Mouse (Mus musculus): Measurements from ENCODE around the gene Akap7. TPM values are rescaled to one million over a fixed set of nuclear protein-coding genes. Genes with fewer than 3 reads are reported as not detected.
"Not testable (repeated sequence)": the region's sequence is repeated elsewhere in the genome, so short reads cannot be mapped to it uniquely, and the experiment has no call there.

Gene Akap7
- total and polyA plus RNA-seq, 2 experiments from 2014 or later: 32.4 to 47.6 TPM

DNA sequence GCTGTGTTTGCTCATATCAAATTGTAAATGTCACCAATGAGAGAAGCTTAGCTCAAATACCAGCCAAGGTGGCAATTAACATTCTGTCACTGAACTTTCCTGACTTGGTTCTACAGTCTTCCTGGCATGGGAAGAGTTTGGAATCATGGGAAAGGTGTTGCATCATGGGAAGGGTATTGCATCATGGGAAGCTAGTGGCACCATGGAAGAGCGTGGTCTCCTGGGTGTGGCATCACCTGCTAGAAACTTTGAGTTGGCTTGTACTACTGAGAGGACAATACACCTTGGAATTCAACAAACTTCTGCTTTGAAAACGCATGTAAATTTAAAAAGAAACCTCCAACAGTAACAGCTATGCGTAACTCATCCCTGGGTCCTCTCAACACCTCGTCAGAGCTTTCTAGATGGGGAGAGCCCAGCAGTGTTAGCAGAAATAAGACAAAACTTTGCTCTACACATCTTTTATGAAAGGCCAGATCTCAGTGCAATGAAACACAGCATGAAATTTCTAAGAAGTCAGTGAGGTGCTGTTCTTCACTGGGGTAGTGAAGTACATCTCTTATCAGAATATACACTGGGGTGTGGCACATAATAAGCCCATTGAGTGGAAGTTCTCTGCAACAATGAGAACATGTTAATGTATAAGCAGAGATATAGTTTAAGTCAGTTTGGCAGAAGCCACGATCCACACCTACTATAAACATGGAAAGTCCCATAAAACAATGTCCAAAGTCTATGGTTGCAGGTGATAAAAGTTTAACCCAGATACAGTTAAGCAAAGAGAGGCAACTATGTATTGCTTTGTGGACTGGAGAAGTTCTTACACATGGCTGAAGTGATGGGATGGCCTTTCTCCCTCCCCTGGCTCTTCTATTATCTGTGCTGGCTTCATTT lies 115.2 kb downstream of the Akap7 start:
- no peaks in the 10 kb centered on the region for H3K4me1 ChIP-seq (ENCODE audit: control insufficient read depth, insufficient read depth)
- 78% methylated on average over 5 of the region's 5 CpGs for WGBS

DNA sequence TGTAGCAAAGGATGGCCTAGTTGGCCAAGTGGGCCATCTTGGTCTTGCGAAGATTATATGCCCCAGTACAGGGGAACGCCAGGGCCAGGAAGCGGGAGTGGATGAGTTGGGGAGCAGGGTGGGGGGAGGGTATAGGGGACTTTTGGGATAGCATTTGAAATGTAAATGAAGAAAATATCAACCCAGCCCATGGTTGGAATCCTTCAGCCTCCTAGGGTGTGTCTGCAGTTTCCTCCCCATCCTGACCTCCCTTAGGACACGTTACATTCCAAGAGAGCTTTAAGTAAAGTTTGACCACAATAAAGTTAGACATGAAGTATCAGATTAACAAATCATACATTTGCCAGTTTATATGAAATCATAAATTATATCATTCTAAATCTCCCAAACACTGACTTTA lies 116.5 kb downstream of the Akap7 start:
- DNase-seq (ENCODE audit: low spot score): no peak
- H3K27me3 ChIP-seq (ENCODE audit: control insufficient read depth, insufficient read depth, low read length): no peaks in the 10 kb centered on the region
- no peaks in the 10 kb centered on the region for H3K36me3 ChIP-seq (replicated peaks; ENCODE audit: control insufficient read depth, insufficient read depth, low read length)
- H3K27ac ChIP-seq (ENCODE audit: low read depth): no peak overlapping the region
- H3K4me3 ChIP-seq (ENCODE audit: low read depth, low read length): no peak overlapping the region
- H3K4me2 ChIP-seq (ENCODE audit: low read depth, low read length): no peak overlapping the region
- no peak overlapping the region for H3K9ac ChIP-seq (replicated peaks; ENCODE audit: low read depth, low read length)
- ATAC-seq (ENCODE audit: insufficient read depth, low read depth): no peak
- TF ChIP-seq CTCF (IDR thresholded peaks at IDR 0.05; ENCODE audit: low read depth) (no peak), EP300 (IDR thresholded peaks at IDR 0.05; ENCODE audit: low read depth) (no peak)
- H3K9me3 ChIP-seq (replicated peaks; ENCODE audit: control insufficient read depth, low read length): no peaks in the 10 kb centered on the region
- 93% methylated on average over 4 of the region's 4 CpGs for WGBS
- no peaks in the 10 kb centered on the region for H3K4me1 ChIP-seq (ENCODE audit: control insufficient read depth, insufficient read depth)

More for the DNA sequence above, 115.2 kb downstream of the Akap7 start:
- no peaks in the 10 kb centered on the region for H3K9me3 ChIP-seq (replicated peaks; ENCODE audit: control insufficient read depth, low read length)
- H3K27ac ChIP-seq (ENCODE audit: low read depth): no peak overlapping the region
- TF ChIP-seq CTCF (IDR thresholded peaks at IDR 0.05; ENCODE audit: low read depth): no peak
- no peak for TF ChIP-seq EP300 (IDR thresholded peaks at IDR 0.05; ENCODE audit: low read depth)
- no peak overlapping the region for H3K4me3 ChIP-seq (ENCODE audit: low read depth, low read length)
- H3K27me3 ChIP-seq (ENCODE audit: control insufficient read depth, insufficient read depth, low read length): no peaks in the 10 kb centered on the region
- ATAC-seq (ENCODE audit: insufficient read depth, low read depth) (no peak), DNase-seq (ENCODE audit: low spot score) (no peak)
- H3K4me2 ChIP-seq (ENCODE audit: low read depth, low read length): no peak overlapping the region
- no peak overlapping the region for H3K9ac ChIP-seq (replicated peaks; ENCODE audit: low read depth, low read length)
- H3K36me3 ChIP-seq (replicated peaks; ENCODE audit: control insufficient read depth, insufficient read depth, low read length): no peaks in the 10 kb centered on the region

DNA sequence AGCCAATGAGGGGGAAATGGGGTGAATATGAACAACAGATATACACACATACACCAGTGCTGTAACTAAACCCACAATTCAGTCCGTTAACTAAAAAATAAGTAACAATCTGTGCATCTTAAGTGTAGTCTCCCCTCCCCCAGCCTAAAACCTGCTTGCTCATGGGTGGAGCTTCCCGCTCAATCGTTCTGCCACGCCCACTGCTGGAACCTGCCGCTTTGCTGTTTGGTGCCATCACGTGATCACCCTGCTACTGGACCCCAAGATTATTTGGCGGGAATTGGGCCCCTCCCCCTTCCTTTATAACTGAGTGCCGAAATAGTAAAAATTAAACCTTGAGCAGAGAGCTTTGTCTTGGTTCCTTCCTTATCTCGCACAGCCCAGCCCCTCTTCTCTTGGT lies 121.4 kb downstream of the Akap7 start:
- not testable (repeated sequence) for H3K36me3 ChIP-seq (replicated peaks; ENCODE audit: control insufficient read depth, insufficient read depth, low read length); H3K4me3 ChIP-seq (ENCODE audit: low read depth, low read length); ATAC-seq (ENCODE audit: insufficient read depth, low read depth); H3K27me3 ChIP-seq (ENCODE audit: control insufficient read depth, insufficient read depth, low read length); H3K4me2 ChIP-seq (ENCODE audit: low read depth, low read length); H3K4me1 ChIP-seq (ENCODE audit: control insufficient read depth, insufficient read depth); H3K27ac ChIP-seq (ENCODE audit: low read depth); H3K9ac ChIP-seq (replicated peaks; ENCODE audit: low read depth, low read length); H3K9me3 ChIP-seq (replicated peaks; ENCODE audit: control insufficient read depth, low read length); DNase-seq (ENCODE audit: low spot score)
- WGBS: 50% methylated on average over 9 of the region's 9 CpGs

DNA sequence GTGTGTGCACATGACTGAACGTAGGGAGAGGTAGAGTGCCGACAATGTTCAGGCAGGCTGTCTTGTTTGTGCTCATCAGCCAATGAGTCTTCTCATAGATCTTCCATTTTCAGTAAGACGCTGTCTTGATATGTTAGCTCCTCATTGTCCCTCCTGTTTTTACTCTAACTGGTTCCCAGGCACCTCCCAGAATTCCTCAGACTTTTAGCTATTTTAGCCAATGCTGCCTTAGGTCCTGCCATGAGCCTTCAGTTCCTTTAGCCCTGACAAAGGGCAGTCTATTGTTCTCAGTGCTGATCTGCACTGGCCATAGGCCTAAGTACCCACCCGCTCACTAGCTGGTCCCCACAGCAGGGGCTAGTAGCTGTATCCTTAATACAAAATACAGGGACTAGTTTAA lies 122.0 kb downstream of the Akap7 start:
- TF ChIP-seq EP300 (IDR thresholded peaks at IDR 0.05; ENCODE audit: low read depth) (no peak), CTCF (IDR thresholded peaks at IDR 0.05; ENCODE audit: low read depth) (no peak)
- no peak overlapping the region for H3K4me2 ChIP-seq (ENCODE audit: low read depth, low read length)
- H3K9ac ChIP-seq (replicated peaks; ENCODE audit: low read depth, low read length): no peak overlapping the region
- no peaks in the 10 kb centered on the region for H3K36me3 ChIP-seq (replicated peaks; ENCODE audit: control insufficient read depth, insufficient read depth, low read length)
- no peak overlapping the region for H3K27ac ChIP-seq (ENCODE audit: low read depth)
- no peaks in the 10 kb centered on the region for H3K9me3 ChIP-seq (replicated peaks; ENCODE audit: control insufficient read depth, low read length)
- H3K27me3 ChIP-seq (ENCODE audit: control insufficient read depth, insufficient read depth, low read length): no peaks in the 10 kb centered on the region
- ATAC-seq (ENCODE audit: insufficient read depth, low read depth): no peak
- H3K4me3 ChIP-seq (ENCODE audit: low read depth, low read length): no peak overlapping the region
- no peaks in the 10 kb centered on the region for H3K4me1 ChIP-seq (ENCODE audit: control insufficient read depth, insufficient read depth)
- 94% methylated on average over 4 of the region's 4 CpGs for WGBS
- no peak for DNase-seq (ENCODE audit: low spot score)

DNA sequence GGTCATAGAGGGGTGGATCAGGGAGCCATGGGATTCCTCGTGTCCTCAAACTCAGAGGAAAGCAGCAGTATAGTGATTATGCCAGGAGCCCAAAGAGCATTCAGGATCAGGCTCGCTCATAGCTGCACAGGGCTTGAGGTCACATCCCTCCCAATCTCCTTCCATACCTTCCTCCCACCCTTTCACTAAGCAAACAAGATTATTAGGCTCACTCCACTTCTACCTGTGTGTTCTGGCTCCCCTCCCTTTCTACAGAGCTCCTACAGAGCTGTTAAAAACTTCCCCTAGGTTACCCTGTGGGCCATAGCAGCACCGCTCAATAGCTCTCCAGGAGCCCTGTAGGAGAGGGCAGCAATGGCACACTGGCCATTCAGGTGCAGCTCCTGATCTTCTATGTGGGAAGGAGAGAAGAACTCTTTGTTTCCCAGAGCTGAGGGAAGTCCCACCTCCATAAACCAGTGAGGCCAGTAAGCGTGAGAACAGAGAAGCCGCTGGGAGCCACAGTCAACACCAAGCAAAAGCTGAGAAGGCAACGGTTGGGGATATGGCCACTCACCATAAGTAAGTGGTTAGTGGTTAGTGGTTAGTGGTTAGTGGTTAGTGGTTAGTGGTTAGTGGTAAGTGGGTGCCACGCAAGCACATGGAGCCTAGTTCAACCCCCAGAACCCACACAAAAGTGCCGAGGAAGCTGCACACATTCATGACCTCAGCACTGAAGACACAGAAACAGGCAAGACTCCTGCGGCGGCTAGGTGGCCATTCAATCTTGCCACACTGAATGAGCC lies 122.7 kb downstream of the Akap7 start:
- WGBS: 85% methylated on average over 10 of the region's 10 CpGs
- Histone ChIP-seq H3K4me1 (ENCODE audit: control insufficient read depth, insufficient read depth) (no peaks in the 10 kb centered on the region), H3K27ac (ENCODE audit: low read depth) (no peak overlapping the region), H3K36me3 (replicated peaks; ENCODE audit: control insufficient read depth, insufficient read depth, low read length) (no peaks in the 10 kb centered on the region), H3K9ac (replicated peaks; ENCODE audit: low read depth, low read length) (no peak overlapping the region), H3K27me3 (ENCODE audit: control insufficient read depth, insufficient read depth, low read length) (no peaks in the 10 kb centered on the region), H3K4me3 (ENCODE audit: low read depth, low read length) (no peak overlapping the region), H3K9me3 (replicated peaks; ENCODE audit: control insufficient read depth, low read length) (no peaks in the 10 kb centered on the region), H3K4me2 (ENCODE audit: low read depth, low read length) (no peak overlapping the region)
- ATAC-seq (ENCODE audit: insufficient read depth, low read depth): no peak
- no peak for DNase-seq (ENCODE audit: low spot score)
- TF ChIP-seq CTCF (IDR thresholded peaks at IDR 0.05; ENCODE audit: low read depth) (no peak), EP300 (IDR thresholded peaks at IDR 0.05; ENCODE audit: low read depth) (no peak)

All from heart, postnatal 0 days (tissue).